Mouse (Mus musculus): ENCODE measurements around the gene Thra. TPM values are rescaled to one million over a fixed set of nuclear protein-coding genes. Genes with fewer than 3 reads are reported as not detected.

Thra gene
- polyA plus RNA-seq (2012; fragmentation: generic; extraction: Trizol): 100 to 1,000 TPM in 1 of 2 experiments, 10 to 100 TPM in 1; 52.9 to 416 TPM

GRCm38 (mm10) chr11:98740393-98741050 lies at the start of gene Thra:
TSS of gene Thra (plus strand) at chr11:98740638.

DNA sequence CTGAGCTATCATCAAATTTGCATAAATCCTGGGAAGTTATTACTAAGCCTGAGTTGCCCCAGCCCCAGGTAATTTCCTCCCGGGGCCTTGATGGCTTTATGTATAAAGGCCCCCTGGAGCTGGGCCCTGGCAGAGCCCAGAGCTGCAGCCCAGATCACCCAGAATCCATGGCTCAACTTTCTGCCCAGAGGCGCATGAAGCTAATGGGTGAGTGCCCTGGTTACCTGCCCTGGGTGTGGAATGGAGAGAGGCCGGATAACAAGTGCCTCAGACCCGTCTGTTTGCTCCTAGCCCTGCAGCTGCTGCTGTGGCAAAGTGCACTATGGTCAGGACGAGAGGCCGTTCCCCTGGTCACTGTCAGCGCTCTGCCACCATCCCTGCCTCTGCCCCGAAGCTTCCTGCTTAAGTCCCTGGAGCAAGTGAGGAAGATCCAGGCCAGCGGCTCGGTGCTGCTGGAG lies 39.2 kb upstream of the Thra start, which contains the start of gene Csf3:
Gene Csf3, plus strand, starts transcription at position 51 of the 458 bp plus-strand sequence.

GRCm38 (mm10) chr11:98729119-98729588 lies 11.3 kb upstream of the Thra start, which contains the start of gene Med24:
TSS of gene Med24 (minus strand) at chr11:98729435.

GRCm38 (mm10) chr11:98774582-98775347 lies 34.3 kb downstream of the Thra start, which contains the start of gene Nr1d1:
TSS of gene Nr1d1 (minus strand) at chr11:98775333.

DNA sequence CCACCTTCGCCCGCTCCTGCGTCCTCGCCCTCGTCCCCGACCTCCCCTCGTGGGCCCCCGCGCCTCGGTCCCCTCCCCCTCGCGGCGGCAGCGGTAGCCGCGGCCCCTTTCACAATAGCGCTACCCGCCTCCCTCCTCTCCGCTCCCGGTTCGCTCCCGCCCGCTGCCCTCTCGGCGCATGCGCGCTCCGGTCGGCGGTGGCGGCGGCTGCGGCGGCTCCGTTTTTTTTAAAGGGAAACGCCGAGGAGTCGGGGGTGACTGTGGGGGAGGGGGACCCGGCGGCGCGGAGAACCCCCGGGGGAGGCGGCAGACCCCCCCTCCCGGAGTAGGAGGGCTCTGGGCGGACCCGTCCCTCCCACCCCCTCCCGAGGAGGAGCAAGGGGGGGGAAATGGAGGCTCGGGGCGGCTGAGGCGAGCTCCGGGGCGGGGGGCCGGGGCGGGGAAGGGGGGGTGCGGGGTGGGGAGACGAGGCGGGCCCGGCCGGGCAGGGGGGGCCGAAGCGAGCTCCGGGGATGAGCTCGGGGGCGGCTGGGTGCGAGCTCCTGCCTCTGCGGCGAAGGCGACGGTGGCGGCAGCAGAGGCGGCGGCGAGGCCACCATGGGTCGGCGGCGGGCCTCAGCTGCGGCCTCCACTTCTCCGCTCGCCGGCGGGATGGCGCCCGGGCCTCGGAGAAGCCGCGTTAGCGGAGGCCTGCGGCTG lies 54.7 kb downstream of the Thra start, which contains the start of gene Msl1:
Gene Msl1, plus strand, starts transcription at position 502 of the 699 bp plus-strand sequence.

GRCm38 (mm10) chr11:98804605-98805004 lies 64.2 kb downstream of the Thra start, which contains the start of gene Casc3:
TSS of gene Casc3 (plus strand) at chr11:98804905.

Other genes with a start within 250 kb of the Thra start
- gene Ikzf3, start 194.6 kb upstream of the Thra start, polyA plus RNA-seq (2012; fragmentation: generic; extraction: Trizol): not detected
- gene Zpbp2, start 189.5 kb upstream of the Thra start, polyA plus RNA-seq (2012; fragmentation: generic; extraction: Trizol): not detected
- gene Ormdl3, start 153.3 kb upstream of the Thra start, polyA plus RNA-seq (2012; fragmentation: generic; extraction: Trizol): 10 to 100 TPM; 14.3 to 82.1 TPM
- not detected for gene Lrrc3c, start 142.3 kb upstream of the Thra start, polyA plus RNA-seq (2012; fragmentation: generic; extraction: Trizol)
- gene Gm12355, start 115.0 kb upstream of the Thra start, polyA plus RNA-seq (2012; fragmentation: generic; extraction: Trizol): under 1 TPM; 0.15 to 0.25 TPM
- not detected for gene Gsdma3, start 114.3 kb upstream of the Thra start, polyA plus RNA-seq (2012; fragmentation: generic; extraction: Trizol)
- gene Gsdma2, start 93.9 kb upstream of the Thra start, polyA plus RNA-seq (2012; fragmentation: generic; extraction: Trizol): not detected
- under 1 TPM; 0.01 to 0.02 TPM for gene Gsdma, start 76.3 kb upstream of the Thra start, polyA plus RNA-seq (2012; fragmentation: generic; extraction: Trizol)
- gene Psmd3, start 58.1 kb upstream of the Thra start, polyA plus RNA-seq (2012; fragmentation: generic; extraction: Trizol): 100 to 1,000 TPM; 237 to 309 TPM
- under 1 TPM in 1 of 2 experiments, not detected in 1; 0.12 TPM for gene Csf3, start 39.4 kb upstream of the Thra start, polyA plus RNA-seq (2012; fragmentation: generic; extraction: Trizol)
- gene Med24, start 11.2 kb upstream of the Thra start, polyA plus RNA-seq (2012; fragmentation: generic; extraction: Trizol): 10 to 100 TPM; 26.6 to 55.9 TPM
- 10 to 100 TPM; 16.1 to 18.8 TPM for gene Nr1d1, start 34.7 kb downstream of the Thra start, polyA plus RNA-seq (2012; fragmentation: generic; extraction: Trizol)
- 10 to 100 TPM; 31.2 to 53.1 TPM for gene Msl1, start 54.9 kb downstream of the Thra start, polyA plus RNA-seq (2012; fragmentation: generic; extraction: Trizol)
- gene Casc3, start 64.3 kb downstream of the Thra start, polyA plus RNA-seq (2012; fragmentation: generic; extraction: Trizol): 10 to 100 TPM; 16.1 to 33.3 TPM
- gene Rapgefl1, start 96.1 kb downstream of the Thra start, polyA plus RNA-seq (2012; fragmentation: generic; extraction: Trizol): 1 to 10 TPM in 1 of 2 experiments, under 1 TPM in 1; 0.44 to 6.3 TPM
- 1 to 10 TPM; 3.4 to 9.8 TPM for gene Wipf2, start 123.0 kb downstream of the Thra start, polyA plus RNA-seq (2012; fragmentation: generic; extraction: Trizol)
- 10 to 100 TPM in 1 of 2 experiments, 1 to 10 TPM in 1; 4.0 to 18.7 TPM for gene Cdc6, start 167.2 kb downstream of the Thra start, polyA plus RNA-seq (2012; fragmentation: generic; extraction: Trizol)
- 10 to 100 TPM; 19.3 to 99.6 TPM for gene Rara, start 187.2 kb downstream of the Thra start, polyA plus RNA-seq (2012; fragmentation: generic; extraction: Trizol)
- not detected for gene Gjd3, start 242.4 kb downstream of the Thra start, polyA plus RNA-seq (2012; fragmentation: generic; extraction: Trizol)

Measured in C3H10T1/2 (cell line).